Mouse (Mus musculus) adrenal gland, adult 18-20 months (tissue): ENCODE measurements around the gene Mfsd2a. TPM values are rescaled to one million over a fixed set of nuclear protein-coding genes. Genes with fewer than 3 reads are reported as not detected.

Experiments
- DNase-seq, 2 experiments: peaks; one replicate each; pipeline ENCODE4 v3.0.0; 2021 to 2022; ENCODE audit warnings: low spot score in 2 of 2
- total RNA-seq, 2 experiments: library from RNA; stranded (reverse); gene quantifications; 1 replicate in 1 of 2; 2 replicates in 1 of 2; pipeline ENCODE4 v1.2.3; 2021

Gene Mfsd2a
- total RNA-seq, 2 experiments from 2014 or later: 17.3 to 27.3 TPM

DNA sequence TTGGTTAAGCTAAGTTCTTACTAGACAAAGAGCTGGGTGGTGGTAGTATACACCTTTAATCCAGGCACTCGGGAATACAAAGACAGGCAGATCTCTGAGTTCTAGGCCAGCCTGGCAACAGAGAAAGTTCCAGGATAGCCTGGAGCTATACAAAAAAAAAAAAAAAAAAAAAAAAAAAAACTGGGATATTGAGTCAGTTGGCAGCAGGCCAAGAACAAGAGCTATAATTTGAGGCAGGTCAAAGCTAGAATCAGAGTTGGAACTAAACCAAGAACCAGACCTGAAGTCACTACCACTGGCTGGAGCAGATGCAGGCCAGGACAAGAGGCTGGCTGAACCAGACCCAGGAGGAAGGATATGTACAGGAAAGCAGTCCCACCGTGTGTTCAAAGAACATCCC is 19.7 kb upstream of the Mfsd2a start:
- DNase-seq: no peak

DNA sequence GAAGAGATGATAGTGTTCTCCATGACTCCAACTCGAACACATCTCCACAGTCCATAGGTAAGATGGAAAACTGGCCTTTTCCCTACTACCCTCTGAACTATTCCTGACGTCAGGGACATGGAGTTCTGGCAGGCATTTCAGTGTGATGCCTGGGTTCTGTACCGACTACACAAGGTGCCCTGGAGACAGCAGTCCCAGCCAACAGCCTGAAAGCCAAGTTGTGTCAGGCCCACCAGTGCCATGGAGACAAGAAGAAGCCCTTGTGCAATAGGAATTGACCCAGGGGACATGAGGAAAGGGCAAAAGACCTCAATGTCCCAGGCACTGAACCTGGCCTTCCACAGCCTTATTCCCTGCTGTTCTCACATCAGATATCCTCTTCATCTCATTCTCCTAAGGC is 18.8 kb upstream of the Mfsd2a start:
- no peak for DNase-seq

DNA sequence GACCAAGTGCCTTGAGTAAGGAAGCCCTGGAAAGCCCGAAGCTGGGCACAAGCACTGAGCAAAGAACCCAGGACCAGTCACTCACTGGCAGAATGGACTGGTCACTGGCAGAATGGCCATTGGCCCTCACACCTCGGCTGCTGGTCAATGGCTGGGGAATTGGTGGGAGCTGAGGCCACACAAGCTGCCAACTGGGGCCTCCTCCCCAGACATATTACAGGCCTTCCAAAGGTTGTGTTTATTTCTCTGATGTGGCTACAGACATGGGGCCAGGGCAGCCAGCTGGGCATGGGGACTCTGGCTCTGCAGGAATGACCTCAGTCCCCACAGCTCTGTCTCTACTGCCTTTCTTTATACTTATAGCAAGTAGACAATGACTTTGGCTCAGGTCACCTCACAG is 17.9 kb upstream of the Mfsd2a start:
- no peak for DNase-seq

DNA sequence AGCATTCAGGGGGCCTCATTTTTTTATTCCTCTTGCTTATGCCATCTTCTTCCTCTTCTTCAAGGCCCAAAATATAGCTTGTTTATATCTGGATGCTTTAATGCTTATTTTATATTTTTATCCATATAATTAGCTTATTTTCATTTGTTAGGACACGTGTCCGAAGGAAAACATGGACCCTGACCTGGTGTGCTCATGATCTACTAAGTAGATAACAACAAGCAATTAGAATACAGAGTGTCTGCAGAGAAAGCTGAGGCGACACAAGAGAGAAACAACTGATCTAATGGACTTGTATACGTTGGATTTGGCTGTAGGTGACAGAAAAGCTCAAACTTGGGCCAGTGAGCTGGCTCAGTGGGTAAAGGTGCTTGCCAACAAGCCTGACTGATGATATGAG is 15.9 kb upstream of the Mfsd2a start:
- DNase-seq: no peak

DNA sequence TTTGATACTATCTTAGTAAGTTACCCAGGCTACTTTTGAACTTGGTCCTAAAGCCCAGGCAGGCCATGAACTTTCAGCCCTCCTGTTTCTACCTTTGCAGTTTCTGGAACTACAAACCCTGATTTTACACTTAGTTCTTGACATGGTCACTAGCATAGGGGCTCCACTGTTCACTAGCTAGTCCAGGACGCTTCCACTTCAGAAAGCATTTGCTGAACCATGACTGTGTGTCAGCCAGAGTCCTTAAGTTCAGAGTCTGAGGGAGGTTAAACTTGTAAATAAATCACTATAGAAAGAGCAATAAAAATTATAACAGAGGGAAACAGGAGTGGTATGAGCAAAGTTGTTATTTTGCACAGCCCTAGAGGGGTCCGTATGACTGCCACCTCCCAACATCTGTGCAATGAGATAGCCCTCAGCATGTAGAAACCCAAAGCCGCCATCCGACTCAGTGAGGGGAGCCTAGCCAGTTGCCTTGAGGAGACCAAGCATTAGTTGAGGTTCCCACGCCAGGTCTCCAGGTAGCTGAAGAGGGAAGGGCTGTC is 14.1 kb upstream of the Mfsd2a start:
- no peak for DNase-seq

DNA sequence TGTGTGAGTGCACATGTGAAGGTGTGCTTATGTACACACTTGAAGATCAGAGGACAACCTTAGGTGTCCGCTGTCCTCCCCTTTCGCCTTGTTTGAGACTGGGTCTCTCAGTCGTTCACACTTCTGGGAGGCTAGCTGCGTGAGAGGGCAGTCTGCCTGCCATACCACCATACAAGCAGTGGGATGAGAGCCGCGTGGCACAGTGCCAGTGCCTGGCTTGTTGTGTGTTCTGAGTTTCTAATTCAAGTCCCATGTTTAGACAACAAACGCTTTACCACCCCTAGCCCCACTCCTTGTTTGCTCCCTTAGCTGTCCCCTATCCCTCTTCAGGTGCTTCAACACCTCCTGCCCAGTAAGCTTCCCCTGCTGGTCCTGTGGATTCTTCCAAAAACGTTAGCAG is 11.1 kb upstream of the Mfsd2a start:
- DNase-seq: no peak

DNA sequence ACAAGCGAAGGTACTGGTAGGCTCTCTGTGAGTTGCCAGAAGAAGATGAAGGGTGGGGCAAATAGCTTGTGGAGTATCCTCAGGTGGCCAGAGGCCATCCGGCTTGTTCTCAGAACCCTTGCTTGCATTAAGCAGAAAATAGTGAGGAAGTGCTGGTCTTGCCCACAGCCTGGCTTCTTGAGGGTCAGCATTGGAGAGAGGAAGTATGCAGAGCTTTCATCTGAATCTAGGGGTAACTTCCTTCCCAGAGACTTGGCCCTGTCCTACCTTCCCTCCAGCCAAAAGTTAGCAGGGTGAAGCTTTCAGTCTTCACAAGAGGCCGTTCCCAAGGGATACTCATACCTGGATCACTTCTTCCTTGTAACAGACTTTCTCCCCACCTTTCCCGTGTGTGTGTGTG is 10.7 kb upstream of the Mfsd2a start:
- no peak for DNase-seq

DNA sequence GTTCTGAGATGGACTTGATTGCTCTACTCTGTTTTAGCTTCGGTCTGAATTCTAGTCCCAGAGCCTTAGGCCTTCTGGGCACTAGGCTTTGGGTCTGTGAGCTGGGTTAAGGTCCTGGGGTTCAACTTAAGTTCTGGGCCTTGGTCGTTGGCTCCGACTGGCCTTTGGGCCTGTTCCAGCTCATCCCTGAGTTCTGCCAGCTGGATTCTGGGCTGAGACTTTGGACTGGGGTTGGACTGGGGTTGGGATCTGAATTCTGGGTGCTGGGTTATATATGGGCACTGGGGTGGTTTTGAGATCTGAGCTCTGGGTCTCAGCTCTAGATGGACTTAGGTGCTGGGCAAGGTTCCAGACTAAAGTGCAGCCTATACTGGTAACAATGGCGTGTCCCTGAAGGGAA is 10.2 kb upstream of the Mfsd2a start:
- DNase-seq: no peak

DNA sequence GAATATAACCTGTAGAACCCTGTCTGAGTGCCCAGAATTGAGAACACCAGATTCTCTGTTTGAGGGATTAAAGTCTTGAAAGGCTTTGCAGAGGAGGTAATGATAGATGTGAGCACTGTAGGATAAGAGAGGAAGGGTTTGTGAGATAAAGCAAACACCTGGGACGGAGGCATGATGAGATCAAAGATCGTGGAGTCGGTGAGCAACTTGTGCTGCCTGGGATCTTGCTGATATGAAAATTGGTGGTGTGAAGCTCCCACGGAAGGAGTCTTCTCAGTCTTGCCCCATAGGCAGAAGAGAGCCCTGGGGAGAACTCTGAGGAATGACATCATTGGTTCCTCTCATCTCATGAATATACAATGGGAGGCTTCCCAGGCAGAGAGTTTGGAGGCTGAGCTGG is 7.1 kb upstream of the Mfsd2a start:
- DNase-seq: no peak

DNA sequence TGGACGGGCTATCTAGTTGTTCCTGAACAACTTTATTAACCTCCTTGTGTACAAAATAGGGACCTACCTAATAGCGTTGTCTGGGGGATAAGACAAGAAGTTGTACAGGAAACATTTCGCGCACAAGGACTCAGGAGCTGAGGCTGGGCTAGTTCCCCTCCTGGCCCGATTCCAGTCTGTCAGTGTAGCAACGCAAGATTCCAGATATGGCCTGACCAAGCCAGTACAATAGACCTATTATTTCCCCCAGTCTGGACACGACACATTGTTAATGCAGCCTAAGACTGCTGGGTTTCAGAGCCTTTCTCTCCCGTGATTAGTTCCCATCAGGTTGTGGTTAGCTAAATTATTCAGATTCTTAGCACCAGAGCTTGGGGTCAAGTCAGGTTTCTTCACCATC is 1.8 kb upstream of the Mfsd2a start:
- no peak for DNase-seq

DNA sequence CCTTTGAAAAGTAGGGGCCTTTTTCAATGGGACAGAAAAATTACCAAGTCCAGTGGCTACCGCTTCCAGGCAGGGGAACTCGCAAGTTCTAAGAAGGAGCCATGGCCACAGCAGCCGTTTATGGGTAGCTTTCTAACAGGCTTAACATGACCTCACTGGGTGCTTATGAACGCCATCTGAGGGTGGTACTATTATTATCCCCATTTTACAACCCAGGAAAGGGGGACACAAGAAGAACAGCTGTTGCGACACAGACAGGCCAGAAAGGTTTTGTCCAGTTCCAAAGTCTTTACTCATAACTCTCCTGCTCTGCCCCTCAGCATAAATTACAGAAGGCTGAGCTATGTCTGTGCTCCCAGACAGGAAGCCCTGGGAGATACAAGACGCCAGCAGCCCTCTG is 601 bp upstream of the Mfsd2a start:
- DNase-seq: no peak

DNA sequence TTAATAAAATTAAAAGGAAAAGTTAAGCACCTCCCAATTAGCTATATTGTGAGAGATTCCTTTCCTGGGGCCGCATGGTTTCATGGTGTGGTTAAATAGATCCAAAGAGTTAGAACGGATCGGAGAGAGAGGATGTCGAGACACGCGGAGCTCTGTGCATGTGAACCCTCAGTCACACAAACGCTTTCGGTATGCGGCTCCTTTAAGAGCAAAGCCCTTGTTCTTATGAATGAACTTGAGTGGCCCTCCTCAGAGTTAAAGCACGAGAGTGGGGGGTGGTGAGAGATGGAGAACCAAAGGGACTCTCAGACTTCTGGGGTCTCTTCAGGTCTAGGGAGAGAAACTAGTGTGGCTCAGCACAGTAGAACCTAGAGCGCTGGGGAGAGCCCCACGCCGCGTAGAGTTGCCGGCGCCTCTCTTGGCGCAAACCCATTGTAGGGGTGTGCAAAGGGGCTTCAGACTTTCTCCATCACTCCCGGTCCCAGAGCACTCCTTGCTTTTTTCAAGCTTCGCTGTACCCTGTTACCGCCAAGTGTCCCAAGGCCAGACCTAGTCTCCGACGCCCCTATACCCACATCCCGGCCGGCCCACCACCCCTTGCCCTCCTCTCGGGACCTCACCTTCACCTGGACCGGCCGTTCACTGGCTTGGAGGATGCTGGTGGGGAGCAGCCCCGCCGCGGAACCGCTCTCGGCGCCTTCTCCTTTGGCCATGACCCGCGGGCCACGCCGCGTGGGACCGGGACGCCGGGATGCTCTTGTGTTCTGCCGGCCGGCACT is 478 bp downstream of the Mfsd2a start:
- peak in 1 of 2 experiments; percentile 18 for DNase-seq

DNA sequence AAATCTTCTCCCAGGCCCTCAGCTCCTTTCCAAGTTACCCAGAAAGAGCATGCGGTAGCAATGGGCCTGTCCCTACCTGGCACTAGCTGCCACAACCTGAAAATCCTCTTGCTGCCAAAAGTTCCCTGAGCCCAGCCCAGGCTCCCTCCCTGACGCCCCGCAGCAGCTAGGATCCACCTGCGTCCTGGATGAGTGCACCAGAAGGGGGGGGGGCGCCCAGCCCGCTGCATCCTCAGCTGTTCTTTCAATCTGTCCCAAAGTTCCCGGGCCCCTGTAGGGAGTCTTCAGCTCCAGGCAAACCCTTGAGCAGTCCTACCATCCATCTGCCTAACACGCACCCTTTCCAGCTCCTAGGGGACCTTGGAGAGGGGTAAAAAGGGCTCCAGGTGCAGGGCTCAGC is 1.2 kb downstream of the Mfsd2a start:
- DNase-seq: no peak

DNA sequence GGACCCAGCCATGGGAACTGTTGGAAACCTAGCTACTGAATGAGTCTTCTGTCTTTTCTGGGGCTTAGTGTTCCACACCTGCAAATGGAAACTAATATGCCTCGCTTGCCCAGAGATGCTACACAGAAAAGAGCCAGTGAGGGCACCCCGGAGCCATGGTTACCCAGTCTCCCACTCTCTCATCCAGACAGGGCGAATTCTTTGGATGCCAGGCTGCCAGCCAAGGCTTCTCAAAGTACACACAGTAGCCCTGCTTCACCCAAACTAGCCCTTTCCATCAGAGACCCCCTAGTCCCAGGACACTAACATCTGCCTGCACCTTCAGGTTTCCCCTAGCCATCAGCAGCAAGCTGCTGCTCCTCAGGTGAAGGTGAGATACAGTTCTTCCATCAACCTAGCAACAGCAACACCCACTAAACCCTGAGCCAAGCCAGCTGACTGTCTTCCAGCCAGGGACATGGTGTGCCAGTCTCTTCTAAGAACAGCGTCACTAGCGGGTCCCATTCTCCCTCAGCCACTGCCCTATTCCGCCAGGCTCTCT is 2.4 kb downstream of the Mfsd2a start:
- DNase-seq: no peak

DNA sequence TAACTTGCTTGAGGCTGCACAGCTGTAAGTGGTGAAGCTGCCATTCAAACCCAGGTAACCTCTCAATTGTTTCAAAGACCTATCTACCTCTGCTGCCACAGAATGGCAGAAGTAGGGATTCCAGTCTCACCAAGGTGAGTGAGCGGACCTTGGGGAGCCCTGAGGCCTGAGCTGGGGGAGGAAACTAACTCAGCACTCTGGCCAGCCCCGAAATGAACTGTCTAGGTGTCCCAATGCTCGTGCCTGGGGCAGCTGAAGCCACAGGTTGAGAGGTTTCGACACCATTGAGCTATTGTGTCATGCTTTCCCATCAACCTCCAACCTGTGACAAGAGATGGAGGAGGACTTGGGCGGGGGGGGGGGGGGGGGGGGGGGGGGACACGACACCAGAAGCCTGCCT is 4.7 kb downstream of the Mfsd2a start:
- DNase-seq: no peak

DNA sequence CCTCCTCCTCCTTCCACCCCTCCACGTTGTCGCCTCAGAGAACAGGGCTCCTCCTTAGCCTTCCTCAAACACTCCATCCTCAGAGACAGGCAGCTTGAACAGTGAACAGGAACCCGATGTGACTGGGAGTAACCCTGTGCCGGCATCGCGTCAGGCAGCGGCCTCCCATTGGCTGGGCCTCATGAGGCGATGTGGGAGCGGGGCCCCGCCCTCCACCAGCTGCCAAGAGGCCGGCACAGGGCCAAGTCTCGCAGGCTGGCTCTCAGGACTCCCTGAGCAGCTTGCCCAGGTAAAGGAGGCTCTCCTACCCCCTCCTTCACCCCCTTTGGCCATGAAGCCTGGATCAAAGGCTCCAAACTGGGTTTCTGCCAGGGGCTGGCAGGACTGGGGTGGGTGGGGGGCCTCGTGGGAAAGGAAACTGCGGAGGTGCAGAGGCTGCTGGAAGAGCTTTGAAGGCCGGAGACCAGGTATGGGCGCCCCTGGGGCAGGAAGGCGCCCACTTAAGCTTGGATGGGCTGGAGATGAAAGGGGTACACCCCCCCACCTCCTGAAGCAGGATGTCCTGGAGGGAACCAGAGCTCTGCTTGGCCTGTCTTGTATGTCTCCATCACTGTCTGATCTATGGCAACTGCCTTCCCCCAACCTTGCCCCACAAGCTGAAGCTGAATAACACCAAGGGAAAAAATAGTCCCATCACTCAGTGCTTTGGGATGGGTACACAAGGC is 5.4 kb downstream of the Mfsd2a start:
- peak; percentile 79 to 82 for DNase-seq

DNA sequence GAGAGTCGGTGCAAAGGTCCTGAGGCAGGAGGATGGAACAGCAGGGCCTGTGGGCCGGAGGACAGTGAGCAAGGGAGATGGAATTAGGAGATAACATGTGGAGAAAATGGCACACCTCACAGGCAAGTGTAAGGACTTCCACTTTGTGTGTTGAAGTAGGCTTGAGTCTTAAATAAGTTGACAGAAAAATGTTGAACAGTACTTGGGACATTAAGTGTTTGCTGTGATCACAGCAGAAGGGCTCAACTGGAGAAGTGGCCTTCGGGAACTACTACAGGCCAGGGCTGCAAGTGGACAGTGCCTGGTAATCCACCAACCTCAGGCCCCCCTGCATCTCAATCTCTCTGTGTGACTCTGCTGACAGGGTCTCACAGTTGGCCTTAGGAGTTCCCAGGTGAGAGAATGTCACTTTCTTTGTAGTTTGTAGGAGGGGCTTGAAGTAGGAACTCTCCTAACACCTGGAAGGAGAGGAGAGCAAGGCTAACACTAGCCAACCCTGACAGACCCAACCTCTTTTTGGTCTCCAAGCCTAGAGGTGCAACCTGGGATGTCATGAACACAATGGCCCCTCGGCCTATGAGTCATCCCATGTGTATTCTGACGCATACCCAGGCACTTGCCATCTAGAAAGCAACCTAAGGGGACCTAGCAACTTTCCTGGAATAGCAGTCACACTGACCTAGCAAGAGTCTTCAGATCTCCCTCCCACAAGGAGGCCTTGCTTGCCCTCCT is 6.1 kb downstream of the Mfsd2a start:
- no peak for DNase-seq

DNA sequence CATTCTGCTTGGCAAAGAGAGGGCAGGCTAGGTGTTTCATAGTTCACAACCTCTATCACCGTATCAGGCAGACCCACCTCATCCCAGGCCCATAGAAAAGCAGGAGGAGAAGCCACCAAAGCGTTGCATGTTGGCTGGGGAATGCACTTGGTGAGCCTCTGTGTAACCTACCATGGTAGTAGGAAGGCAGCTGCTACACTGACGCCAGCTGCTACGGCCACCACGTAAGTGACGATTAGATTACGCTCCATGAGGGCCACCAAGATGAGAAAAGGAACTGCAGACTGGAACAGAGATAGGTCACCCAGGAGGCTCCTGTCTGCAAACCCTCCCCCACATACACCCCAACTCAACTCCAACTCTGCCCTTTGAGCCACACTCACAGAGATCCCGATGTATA is 11.9 kb downstream of the Mfsd2a start:
- no peak for DNase-seq

DNA sequence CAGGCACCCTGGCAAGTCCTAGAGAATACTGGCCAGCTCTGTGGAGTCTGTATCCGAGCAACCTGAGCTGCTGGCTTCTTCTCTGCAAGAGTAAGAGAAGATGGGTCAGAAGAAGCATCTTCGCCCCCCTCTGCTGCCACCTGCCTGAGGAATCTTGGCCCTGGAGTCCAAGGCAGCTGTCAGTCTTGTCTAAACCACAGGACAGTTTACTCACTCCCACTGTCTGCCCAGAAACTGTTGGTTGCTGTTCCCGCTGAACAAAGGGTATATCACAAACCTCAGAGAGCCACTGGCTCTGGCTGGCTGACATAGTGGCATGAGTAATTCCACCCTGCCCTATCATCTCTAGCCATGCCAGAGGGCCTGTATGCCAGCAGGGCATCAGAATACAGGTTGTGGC is 13.8 kb downstream of the Mfsd2a start:
- no peak for DNase-seq

DNA sequence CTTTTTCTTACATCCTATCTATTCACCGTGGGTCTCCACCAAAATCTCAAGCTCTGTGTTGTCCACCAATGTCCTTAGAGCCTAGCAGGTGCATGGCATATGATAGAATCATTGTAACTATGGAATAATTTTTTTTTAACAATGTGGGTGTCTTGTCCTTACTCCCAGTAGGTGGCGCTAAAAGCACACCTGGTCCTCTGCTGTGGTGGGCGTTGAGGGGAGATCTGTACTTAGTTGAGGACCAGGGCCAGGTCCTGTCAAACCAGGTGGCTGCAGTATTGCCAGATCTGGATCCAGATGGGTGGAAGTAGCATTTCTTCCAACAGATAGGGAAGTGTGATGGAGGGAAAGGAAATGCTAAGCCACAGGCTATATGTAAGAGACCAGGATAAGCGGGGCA is 16.6 kb downstream of the Mfsd2a start:
- DNase-seq: peak in 1 of 2 experiments; percentile 10

DNA sequence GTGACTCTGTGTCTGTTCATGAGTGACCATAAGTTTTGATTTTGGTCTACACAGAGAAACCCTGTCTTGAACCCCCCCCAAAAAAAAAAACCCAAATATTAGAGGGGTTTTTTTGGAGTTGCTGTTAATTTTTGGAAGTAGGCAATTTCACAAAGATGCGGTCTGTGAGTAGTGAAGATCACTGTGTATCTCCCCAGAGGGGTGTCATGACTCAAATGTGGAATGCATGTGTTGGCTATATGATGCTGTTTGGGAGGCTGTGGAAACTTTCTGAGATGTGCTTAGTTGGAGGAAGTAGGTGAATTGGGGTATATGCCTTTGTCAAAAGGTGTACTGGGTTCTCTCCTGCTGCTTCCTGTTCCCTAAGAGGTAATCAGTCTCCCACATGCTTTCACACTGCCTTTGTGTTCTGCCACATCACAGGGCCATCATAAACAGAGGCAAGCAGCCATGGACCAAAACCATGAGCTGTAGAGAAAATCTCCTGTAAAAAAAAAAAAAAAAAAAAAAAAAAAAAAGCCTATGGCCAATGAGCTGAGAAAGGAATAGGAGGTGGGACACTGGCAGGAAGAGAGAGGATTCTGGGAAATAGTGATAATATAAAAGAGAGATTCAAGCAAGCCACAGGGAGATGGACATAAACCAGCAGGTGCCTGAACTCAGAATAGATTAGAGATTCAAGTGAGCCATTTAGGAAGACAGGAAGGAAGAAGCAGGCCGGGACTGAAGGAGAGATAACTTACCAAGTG is 21.8 kb downstream of the Mfsd2a start:
- no peak for DNase-seq
